Mouse (Mus musculus): ENCODE measurements around the gene Mmel1.

Gene Mmel1

GRCm38 (mm10) chr4:154908490-154908889 is 39.1 kb downstream of the Mmel1 start:
- no peak for DNase-seq

DNA sequence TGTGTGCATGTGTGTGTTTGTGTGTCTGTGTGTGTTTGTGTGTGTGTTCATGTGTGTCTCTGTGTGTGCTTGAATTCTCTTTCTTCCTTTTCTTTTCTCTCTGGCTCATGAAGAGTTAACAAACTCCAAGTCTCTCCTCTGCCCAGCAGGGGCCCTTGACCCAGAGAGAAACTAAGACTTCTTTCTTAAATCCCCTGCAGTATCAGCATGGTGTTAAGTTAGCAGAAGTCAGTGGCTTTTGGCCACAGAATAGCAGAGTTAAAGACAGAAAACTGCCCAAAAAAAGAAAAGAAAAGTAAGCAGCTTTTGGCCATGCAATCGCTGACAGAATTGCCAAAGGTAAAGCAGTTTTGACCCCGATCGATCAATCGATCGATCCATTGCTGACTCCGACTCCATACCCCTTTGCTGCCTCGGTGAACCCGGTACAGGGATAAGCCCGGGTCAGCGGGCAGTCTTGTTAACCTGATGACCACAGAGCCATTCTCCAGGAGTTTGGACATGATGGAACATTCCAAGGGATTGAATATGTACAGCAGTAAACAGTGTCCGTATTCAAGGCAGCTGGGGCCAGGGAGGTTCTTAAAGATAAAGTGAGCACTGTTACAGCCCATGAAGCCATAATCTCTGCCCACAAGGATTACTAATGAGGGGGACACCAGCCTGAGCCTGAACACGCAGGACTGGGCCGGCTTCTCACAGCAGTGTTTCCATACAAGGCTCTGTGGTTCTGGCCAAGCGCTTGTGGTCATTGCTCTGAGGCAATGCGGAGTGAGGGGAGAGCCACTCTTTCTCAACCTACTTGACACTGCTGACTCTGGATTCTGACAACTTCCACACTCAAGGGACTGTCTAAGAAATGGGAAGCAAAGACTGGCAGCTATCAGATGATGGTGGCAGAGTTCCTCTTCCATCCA is 41.5 kb downstream of the Mmel1 start:
- DNase-seq, result no peak

DNA sequence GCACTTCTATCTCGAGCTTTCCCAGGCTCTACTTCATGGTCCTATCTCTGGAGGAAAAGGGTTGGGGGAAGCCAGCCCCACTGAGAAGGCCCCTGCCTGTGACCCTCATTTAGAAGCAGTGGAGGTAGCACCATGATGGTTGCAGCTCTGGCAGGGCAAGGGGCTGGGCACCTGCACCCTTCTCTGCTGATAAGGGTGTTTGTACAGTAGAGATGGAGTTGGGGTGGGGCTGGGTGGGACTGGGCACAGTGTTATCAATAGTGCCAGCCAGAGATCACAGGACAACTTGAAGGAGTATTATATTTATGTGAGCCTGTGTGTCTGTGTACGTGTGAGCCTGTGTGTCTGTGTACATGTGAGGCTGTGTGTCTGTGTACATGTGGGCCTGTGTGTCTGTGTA is 42.3 kb downstream of the Mmel1 start:
- DNase-seq, result no peak

DNA sequence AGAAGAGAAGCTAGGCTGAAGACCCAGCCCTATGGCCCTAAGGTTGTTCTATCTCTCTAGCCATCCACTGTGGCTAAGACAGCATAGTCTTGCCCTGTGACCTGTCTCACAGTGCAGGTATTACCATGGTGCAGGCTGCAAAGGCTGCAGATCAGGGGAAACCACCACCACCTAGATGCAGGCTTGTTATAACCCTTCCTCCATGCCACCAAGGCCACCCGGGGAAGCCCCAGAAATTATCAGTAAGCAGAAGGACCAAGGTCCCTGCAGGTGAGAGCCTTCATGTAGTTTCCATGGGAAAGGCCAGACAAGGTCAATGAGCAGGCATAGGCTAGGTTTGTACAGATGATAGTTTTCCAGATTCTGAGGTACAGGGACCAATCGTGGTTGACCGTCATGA is 44.5 kb downstream of the Mmel1 start:
- DNase-seq, result no peak

DNA sequence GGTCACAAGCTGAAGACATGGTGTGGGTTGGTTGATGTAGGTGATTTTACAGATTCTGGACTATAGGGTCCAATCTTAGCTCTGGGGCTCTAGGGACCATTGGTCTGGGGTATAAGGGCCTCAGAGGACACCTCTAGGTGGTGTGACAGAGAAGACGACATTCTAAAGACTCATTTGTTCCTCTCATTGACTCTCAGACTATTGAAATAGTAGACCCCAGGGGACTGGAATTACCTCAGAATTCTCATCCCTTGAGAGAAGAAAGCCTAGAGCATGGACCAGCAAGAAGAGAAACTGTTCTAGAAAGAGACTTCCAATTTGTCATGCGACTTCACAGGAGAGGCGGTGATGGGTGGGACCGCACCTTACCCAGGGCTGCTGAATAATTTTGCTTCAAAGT is 44.9 kb downstream of the Mmel1 start:
- no peak for DNase-seq

GRCm38 (mm10) chr4:154914707-154915106 is 45.3 kb downstream of the Mmel1 start:
- peak; percentile 72 for DNase-seq

- DNase-seq, result peak; percentile 49
Observed at GRCm38 (mm10) chr4:154915286-154915685, 45.9 kb downstream of the Mmel1 start.

GRCm38 (mm10) chr4:154916662-154917061 is 47.3 kb downstream of the Mmel1 start:
- no peak for DNase-seq

DNA sequence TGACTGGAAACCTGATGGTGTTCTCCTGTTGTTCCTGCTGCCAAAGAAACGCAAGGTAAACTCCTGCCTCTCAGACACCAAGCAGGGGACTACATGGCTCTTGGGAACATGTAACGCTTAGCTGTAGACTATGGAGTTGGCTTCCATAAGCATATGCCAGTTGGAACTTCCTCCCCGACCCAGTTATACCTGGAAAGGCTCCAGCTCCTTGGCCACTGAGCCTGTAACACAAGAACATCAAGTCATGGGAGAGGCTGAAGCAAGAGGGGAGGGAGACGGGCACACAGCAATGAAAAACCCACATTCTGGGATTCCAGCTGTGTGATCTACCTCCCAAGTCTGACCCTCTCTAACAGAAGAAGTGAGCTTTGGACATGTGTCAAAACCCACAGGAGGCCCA is 52.9 kb downstream of the Mmel1 start:
- no peak for DNase-seq

DNA sequence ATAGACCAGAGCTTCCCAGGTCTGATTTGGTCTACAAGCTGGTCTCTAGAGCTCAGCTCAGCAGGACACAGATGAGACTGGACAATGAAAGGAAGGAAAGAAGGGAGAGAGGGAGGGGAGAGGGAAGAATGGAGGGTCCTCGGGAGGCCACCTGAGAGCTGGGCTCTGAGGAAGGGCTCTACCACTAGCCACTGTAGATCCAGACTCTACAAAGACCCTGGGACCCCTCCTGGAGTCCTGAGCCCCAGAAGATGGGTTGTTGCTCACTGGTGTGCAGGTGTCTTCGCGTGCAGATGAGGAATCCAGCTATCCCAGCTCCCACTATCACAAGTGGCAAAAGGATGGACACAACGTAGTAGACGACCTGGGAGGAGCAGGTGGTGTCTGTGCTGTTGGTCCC is 53.5 kb downstream of the Mmel1 start:
- DNase-seq, result no peak

DNA sequence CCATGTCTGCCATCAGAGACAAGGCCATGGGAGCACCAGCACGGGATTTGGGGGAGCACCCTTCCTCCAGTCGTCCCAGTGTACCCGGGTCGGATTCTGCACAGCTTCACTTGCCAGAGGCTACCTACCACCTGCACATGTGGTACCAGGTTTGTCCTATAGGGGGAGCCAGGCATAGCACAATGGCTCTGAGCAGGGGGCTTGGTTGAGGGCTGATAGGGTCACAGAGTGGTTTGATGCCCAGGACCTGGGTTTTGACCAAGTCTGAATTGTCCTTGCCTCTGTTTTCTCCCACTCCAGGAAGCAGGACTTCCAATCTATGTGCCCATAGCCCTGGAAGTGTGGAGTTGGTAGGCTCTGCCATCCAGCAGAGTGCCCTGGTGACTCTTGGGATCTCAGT is 56.0 kb downstream of the Mmel1 start:
- DNase-seq, result no peak

GRCm38 (mm10) chr4:154926969-154927898 is 57.8 kb downstream of the Mmel1 start:
- no peak for DNase-seq

- peak; percentile 49 for DNase-seq
Observed at GRCm38 (mm10) chr4:154927899-154928337, 58.5 kb downstream of the Mmel1 start.

DNA sequence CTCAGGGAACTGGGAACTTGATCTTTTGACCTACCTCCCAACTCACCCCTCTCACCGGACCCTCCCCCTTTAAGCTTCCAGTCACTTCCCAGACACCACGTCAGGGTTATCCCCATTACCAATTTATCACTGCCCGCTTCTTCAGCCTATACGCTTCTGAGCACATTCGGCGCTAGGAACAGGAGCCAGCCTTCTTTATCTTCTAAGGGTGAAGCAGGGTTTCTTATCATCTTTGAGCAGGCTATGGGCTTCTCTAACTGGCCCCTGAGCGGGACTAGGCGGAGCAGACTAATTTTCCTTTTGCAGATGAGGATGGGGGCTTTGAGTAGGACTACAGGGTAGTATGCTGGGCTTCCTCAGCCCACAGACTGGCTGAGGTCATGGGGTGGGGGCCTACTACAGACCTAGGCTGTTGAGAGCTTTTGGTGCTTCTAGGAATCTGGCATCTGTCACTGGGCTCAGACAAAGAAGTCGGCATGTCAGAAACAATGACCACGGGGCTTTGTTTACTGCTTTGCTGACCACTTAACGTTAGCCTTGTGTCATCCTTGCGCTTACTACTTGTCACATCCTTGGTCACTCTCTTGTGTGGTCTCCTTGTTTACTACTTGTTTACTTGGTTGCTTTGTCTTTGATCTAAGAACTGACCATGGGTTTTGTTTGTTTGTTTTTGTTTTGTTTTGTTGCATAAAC is 59.2 kb downstream of the Mmel1 start, which contains the start of gene Tnfrsf14:
Tnfrsf14 (minus strand) TSS at position 169 of the 693 bp plus-strand sequence.
- no peak for DNase-seq

- DNase-seq, result peak; percentile 40
Observed at GRCm38 (mm10) chr4:154929088-154929660, 59.8 kb downstream of the Mmel1 start.

GRCm38 (mm10) chr4:154933306-154933907 is 64.0 kb downstream of the Mmel1 start:
- no peak for DNase-seq

DNA sequence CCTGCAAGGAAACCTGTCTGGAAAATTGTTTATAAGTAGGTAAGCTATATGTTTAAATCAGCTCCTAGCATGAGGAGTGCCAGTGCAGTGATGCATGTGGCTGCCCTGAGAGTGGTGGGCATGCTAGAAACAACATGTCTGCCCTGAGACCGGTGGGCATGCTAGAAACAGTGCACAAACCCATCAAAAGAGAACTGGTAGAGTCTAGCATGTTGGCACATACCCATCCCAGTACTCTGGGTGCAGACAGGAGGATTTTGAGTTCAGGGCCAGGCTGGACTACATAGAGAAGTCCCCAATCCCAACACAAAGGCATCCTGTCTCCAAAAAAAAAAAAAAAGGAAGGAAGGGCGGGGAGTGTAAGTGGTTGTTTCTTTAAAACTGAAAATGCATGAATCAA is 65.4 kb downstream of the Mmel1 start:
- no peak for DNase-seq

DNA sequence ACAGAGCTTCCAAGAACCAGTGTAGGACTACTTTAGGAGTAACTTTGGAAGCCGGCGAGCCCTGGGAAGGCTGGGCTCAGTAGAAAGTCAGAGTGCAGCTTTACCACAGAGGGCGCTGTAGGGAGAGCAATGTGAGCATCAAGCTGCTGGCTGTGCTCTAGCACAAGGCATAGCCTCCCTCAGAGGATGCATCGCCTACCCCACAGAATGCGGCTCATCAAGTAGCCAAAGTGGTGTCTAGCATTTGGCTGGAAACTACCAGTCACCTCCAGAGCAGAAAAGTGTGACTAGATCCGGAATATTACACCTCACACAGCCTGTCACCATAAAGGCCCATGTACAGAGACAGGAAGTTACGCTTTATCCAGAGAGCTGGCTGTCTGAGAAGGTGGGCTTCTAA is 66.4 kb downstream of the Mmel1 start:
- no peak for DNase-seq

DNA sequence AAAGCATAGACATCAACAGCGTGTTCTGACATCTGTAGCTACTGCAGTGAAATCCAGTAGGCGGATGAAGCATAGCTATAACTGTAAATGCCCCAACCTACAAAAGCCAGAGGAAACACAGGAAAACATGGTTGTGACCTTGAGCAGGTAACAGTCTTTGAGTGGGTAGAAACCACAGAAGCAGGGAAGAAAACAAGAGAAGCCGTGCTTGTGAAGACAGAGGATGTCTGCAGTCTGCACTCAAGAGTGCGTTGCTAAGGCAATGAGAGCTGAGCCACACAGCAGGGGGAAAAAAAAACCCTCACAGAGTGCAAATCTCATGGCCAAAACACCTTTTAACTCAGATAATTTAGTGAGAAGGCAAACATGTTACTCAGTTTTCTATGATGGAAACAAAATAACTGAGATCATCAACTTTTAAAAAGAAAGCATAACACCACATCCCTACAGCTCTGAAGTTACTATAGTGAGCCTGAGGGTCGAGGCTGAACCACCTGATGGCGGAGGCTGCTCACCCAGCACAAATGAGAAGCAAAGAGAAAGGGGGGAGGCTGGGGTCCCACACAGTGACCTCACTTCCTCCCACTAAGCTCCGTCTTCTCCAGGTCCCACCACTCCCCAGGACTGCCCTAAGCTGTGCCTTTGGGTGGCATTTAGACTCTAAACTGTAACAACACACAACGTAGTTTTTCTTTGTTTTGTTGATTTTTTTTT is 67.3 kb downstream of the Mmel1 start:
- DNase-seq, result no peak

GRCm38 (mm10) chr4:154937746-154938145 is 68.4 kb downstream of the Mmel1 start:
- no peak for DNase-seq

GRCm38 (mm10) chr4:154940156-154940555 is 70.8 kb downstream of the Mmel1 start:
- DNase-seq, result no peak

Measured in kidney, adult 9 months (tissue).